9 mouse cellular contexts compared by ENCODE assay signal in genomic region chr12:111725338-111726121, GRCm38 (mm10). TPM values are rescaled to one million over a fixed set of nuclear protein-coding genes. Genes with fewer than 3 reads are reported as not detected.
DNase-seq lines count a peak whose midpoint lies in the region; ATAC-seq and TF ChIP-seq lines count a peak whose summit lies in the region.
"Had no signal": no experiment of that assay in that cellular context is flagged by ENCODE, and none has a peak within 500 bp of the region (broad histone marks: within the 10 kb centered on the region; RNA-seq: fewer than 3 reads in every experiment).

No protein-coding gene starts in this region.

- peak overlapping the region; percentile 37; the same call in 1 of the 2 replicates for H3K27ac ChIP-seq in heart, embryonic 11.5 days (ENCODE audit: low read depth, low read length)
- peak overlapping the region; percentile 68; the same call in 1 of the 2 replicates for H3K27ac ChIP-seq in forebrain, embryonic 12.5 days
- H3K27ac ChIP-seq in hindbrain, postnatal 0 days = peak overlapping the region; percentile 74
- peak overlapping the region; percentile 62 for H3K27ac ChIP-seq in midbrain, embryonic 13.5 days

- peaks cover 3% of the 10 kb centered on the region for H3K36me3 ChIP-seq in heart, embryonic 11.5 days (ENCODE audit: control insufficient read depth, insufficient read depth, low read length)
- H3K36me3 ChIP-seq in forebrain, embryonic 12.5 days (replicated peaks) = peaks cover 38% of the 10 kb centered on the region
- peaks cover 11% of the 10 kb centered on the region; the same call in 1 of the 2 replicates for H3K36me3 ChIP-seq in hindbrain, postnatal 0 days (ENCODE audit: insufficient read depth, low read length)
- H3K36me3 ChIP-seq in midbrain, embryonic 13.5 days = peaks cover 59% of the 10 kb centered on the region

- H3K4me3 ChIP-seq in heart, embryonic 11.5 days (ENCODE audit: low read depth, low read length) = no peak overlapping the region
- H3K4me3 ChIP-seq in forebrain, embryonic 12.5 days (replicated peaks) = no peak overlapping the region
- H3K4me3 ChIP-seq in hindbrain, postnatal 0 days (ENCODE audit: low read length) = no peak overlapping the region
- H3K4me3 ChIP-seq in midbrain, embryonic 13.5 days (replicated peaks) = no peak overlapping the region

- H3K9ac ChIP-seq in heart, embryonic 11.5 days (ENCODE audit: low read depth, low read length) = no peak overlapping the region
- no peak overlapping the region; the same call in 1 of the 2 replicates for H3K9ac ChIP-seq in forebrain, embryonic 12.5 days
- H3K9ac ChIP-seq in hindbrain, postnatal 0 days (replicated peaks; ENCODE audit: low read length) = no peak overlapping the region
- peak overlapping the region; percentile 40; the same call in 1 of the 2 replicates for H3K9ac ChIP-seq in midbrain, embryonic 13.5 days (replicated peaks)

- no peaks in the 10 kb centered on the region for H3K9me3 ChIP-seq in heart, embryonic 11.5 days (replicated peaks; ENCODE audit: control insufficient read depth, low read length)
- no peaks in the 10 kb centered on the region for H3K9me3 ChIP-seq in forebrain, embryonic 12.5 days
- no peaks in the 10 kb centered on the region for H3K9me3 ChIP-seq in hindbrain, postnatal 0 days (ENCODE audit: low read length)
- H3K9me3 ChIP-seq in midbrain, embryonic 13.5 days = no peaks in the 10 kb centered on the region
- H3K9me3 ChIP-seq: G1E had no signal

- WGBS in heart, embryonic 11.5 days (ENCODE audit: insufficient replicate concordance) = 62% methylated on average over 12 of the region's 12 CpGs
- WGBS in forebrain, embryonic 12.5 days = 71% methylated on average over 12 of the region's 12 CpGs
- 52% methylated on average over 12 of the region's 12 CpGs for WGBS in hindbrain, postnatal 0 days
- WGBS in midbrain, embryonic 13.5 days = 59% methylated on average over 12 of the region's 12 CpGs

- H3K27me3 ChIP-seq in heart, embryonic 11.5 days (ENCODE audit: control insufficient read depth, insufficient read depth, low read length) = no peaks in the 10 kb centered on the region
- H3K27me3 ChIP-seq in forebrain, embryonic 12.5 days = no peaks in the 10 kb centered on the region
- no peaks in the 10 kb centered on the region for H3K27me3 ChIP-seq in hindbrain, postnatal 0 days (ENCODE audit: insufficient read depth, low read length)
- H3K27me3 ChIP-seq in midbrain, embryonic 13.5 days = no peaks in the 10 kb centered on the region

- ATAC-seq in heart, embryonic 11.5 days (replicated peaks; ENCODE audit: insufficient number of reproducible peaks, low FRiP score, low TSS enrichment) = no peak
- ATAC-seq in forebrain, embryonic 12.5 days (ENCODE audit: low FRiP score) = peak; percentile 14; the same call in 1 of the 2 replicates
- no peak for ATAC-seq in hindbrain, postnatal 0 days
- no peak for ATAC-seq in midbrain, embryonic 13.5 days

- H3K4me1 ChIP-seq in heart, embryonic 11.5 days (ENCODE audit: control insufficient read depth, insufficient read depth, low read length) = peaks cover 4% of the 10 kb centered on the region; the same call in 1 of the 2 replicates
- H3K4me1 ChIP-seq in forebrain, embryonic 12.5 days = peaks cover 10% of the 10 kb centered on the region
- 0 out of 2 replicates have a peak, but pooled peaks cover 7% of the 10 kb centered on the region for H3K4me1 ChIP-seq in hindbrain, postnatal 0 days (ENCODE audit: insufficient read depth, low read length)
- H3K4me1 ChIP-seq in midbrain, embryonic 13.5 days (replicated peaks) = peaks cover 7% of the 10 kb centered on the region; the same call in 1 of the 2 replicates

- no peak overlapping the region for H3K4me2 ChIP-seq in heart, embryonic 11.5 days
- no peak overlapping the region for H3K4me2 ChIP-seq in forebrain, embryonic 12.5 days
- no peak overlapping the region for H3K4me2 ChIP-seq in hindbrain, postnatal 0 days (ENCODE audit: low read depth, low read length)
- no peak overlapping the region for H3K4me2 ChIP-seq in midbrain, embryonic 13.5 days (replicated peaks)

- TF ChIP-seq CTCF in hindbrain, postnatal 0 days (IDR thresholded peaks at IDR 0.05; ENCODE audit: low read depth) = 0 out of 2 replicates have a peak, but pooled peaks have one; percentile 11

- DNase-seq in heart, adult 9 months (ENCODE audit: low spot score in 2 of 2) = no peak
- no peak for DNase-seq in hindbrain, postnatal 0 days (ENCODE audit: low spot score)
- DNase-seq in embryo, embryonic 10 days (ENCODE audit: low spot score) = no peak
- no peak for DNase-seq in embryo, embryonic 11 days
- no peak for DNase-seq in c-Kit-positive CD71-positive TER-119-positive erythroid progenitor cells, embryonic 14.5 days (ENCODE audit: low spot score)

RNA-seq across cellular contexts. Expression of gene Apopt1, which starts 12.5 kb away (rescaled TPM):
- polyA plus RNA-seq in heart, embryonic 11.5 days (2014; fragmentation: Nextera tagmentation; extraction: Ambion mirVana) = 50.0 and 51.3 TPM in 2 replicates
- polyA plus RNA-seq in forebrain, embryonic 12.5 days (2016; fragmentation: Nextera tagmentation; extraction: Ambion mirVana) = 55.0 and 56.0 TPM in 2 replicates
- 23.6 and 28.1 TPM in 2 replicates for total RNA-seq in hindbrain, postnatal 0 days (2014; rRNA removed)
- polyA plus RNA-seq in hindbrain, postnatal 0 days (2015; fragmentation: Nextera tagmentation; extraction: Ambion mirVana) = 60.3 and 63.9 TPM in 2 replicates
- polyA plus RNA-seq in midbrain, embryonic 13.5 days (2015; fragmentation: Nextera tagmentation; extraction: Ambion mirVana) = 59.5 and 59.6 TPM in 2 replicates

RNA-seq across cellular contexts. Expression of gene Bag5, which starts 12.5 kb away (rescaled TPM):
- polyA plus RNA-seq in heart, embryonic 11.5 days (2014; fragmentation: Nextera tagmentation; extraction: Ambion mirVana) = 41.8 and 42.8 TPM in 2 replicates
- polyA plus RNA-seq in forebrain, embryonic 12.5 days (2016; fragmentation: Nextera tagmentation; extraction: Ambion mirVana) = 59.0 and 62.7 TPM in 2 replicates
- 21.1 and 22.7 TPM in 2 replicates for total RNA-seq in hindbrain, postnatal 0 days (2014; rRNA removed)
- polyA plus RNA-seq in hindbrain, postnatal 0 days (2015; fragmentation: Nextera tagmentation; extraction: Ambion mirVana) = 60.1 and 64.3 TPM in 2 replicates
- 63.9 and 68.2 TPM in 2 replicates for polyA plus RNA-seq in midbrain, embryonic 13.5 days (2015; fragmentation: Nextera tagmentation; extraction: Ambion mirVana)

RNA-seq across cellular contexts. Expression of gene Klc1, which starts 33.1 kb away (rescaled TPM):
- 94.9 and 101 TPM in 2 replicates for polyA plus RNA-seq in heart, embryonic 11.5 days (2014; fragmentation: Nextera tagmentation; extraction: Ambion mirVana)
- polyA plus RNA-seq in forebrain, embryonic 12.5 days (2016; fragmentation: Nextera tagmentation; extraction: Ambion mirVana) = 302 and 307 TPM in 2 replicates
- 421 and 496 TPM in 2 replicates for total RNA-seq in hindbrain, postnatal 0 days (2014; rRNA removed)
- polyA plus RNA-seq in hindbrain, postnatal 0 days (2015; fragmentation: Nextera tagmentation; extraction: Ambion mirVana) = 583 and 600 TPM in 2 replicates
- 545 and 546 TPM in 2 replicates for polyA plus RNA-seq in midbrain, embryonic 13.5 days (2015; fragmentation: Nextera tagmentation; extraction: Ambion mirVana)

RNA-seq across cellular contexts. Expression of gene Trmt61a, which starts 47.6 kb away (rescaled TPM):
- 3.4 and 4.6 TPM in 2 replicates for polyA plus RNA-seq in heart, embryonic 11.5 days (2014; fragmentation: Nextera tagmentation; extraction: Ambion mirVana)
- polyA plus RNA-seq in forebrain, embryonic 12.5 days (2016; fragmentation: Nextera tagmentation; extraction: Ambion mirVana) = 15.4 and 16.7 TPM in 2 replicates
- 29.7 and 32.7 TPM in 2 replicates for total RNA-seq in hindbrain, postnatal 0 days (2014; rRNA removed)
- 9.2 TPM in 2 replicates for polyA plus RNA-seq in hindbrain, postnatal 0 days (2015; fragmentation: Nextera tagmentation; extraction: Ambion mirVana)
- polyA plus RNA-seq in midbrain, embryonic 13.5 days (2015; fragmentation: Nextera tagmentation; extraction: Ambion mirVana) = 9.0 and 9.4 TPM in 2 replicates

RNA-seq across cellular contexts. Expression of gene Ckb, which starts 53.4 kb away (rescaled TPM):
- 454 and 458 TPM in 2 replicates for polyA plus RNA-seq in heart, embryonic 11.5 days (2014; fragmentation: Nextera tagmentation; extraction: Ambion mirVana)
- polyA plus RNA-seq in forebrain, embryonic 12.5 days (2016; fragmentation: Nextera tagmentation; extraction: Ambion mirVana) = 2,395 and 2,485 TPM in 2 replicates
- total RNA-seq in hindbrain, postnatal 0 days (2014; rRNA removed) = 3,255 and 3,584 TPM in 2 replicates
- 2,405 and 2,624 TPM in 2 replicates for polyA plus RNA-seq in hindbrain, postnatal 0 days (2015; fragmentation: Nextera tagmentation; extraction: Ambion mirVana)
- 1,952 and 2,005 TPM in 2 replicates for polyA plus RNA-seq in midbrain, embryonic 13.5 days (2015; fragmentation: Nextera tagmentation; extraction: Ambion mirVana)
- polyA plus RNA-seq: G1E had no signal
